Comparison of ENCODE assay signal across 10 mouse cellular contexts in the genomic region with DNA sequence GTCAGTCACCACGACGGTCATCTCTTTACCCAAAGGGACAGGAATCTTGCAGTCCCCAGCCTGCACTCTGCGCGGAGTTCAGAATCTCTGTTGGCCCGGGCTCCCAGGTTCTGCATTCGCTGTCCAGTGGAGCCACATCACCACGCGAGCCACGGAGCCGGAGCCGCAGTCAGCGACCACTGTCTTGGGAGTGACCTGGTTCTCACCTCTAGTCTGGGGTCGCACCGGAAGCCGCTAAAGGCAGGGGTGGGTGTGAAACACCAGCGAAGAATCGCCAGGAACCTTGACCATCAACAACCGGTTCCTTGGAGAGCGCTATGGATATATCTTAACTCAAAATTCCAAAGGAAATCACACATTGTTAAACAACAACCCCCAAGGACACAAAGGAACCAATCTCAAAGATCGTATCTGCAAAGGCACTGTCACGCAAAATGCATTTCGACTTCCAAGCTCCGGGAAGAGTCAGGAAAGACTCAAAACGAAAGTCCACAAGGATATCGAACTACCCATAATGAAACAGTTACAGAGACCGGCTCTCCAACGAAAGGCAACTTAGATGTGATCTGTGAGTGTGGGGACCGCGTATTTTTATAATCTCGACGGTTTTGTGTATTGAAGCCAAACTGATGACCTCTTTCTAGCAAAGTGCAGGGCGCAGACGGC. TPM values are rescaled to one million over a fixed set of nuclear protein-coding genes. Genes with fewer than 3 reads are reported as not detected.
A peak's percentile ranks its signal among the peaks of the same experiment; 100 is the strongest.
DNase-seq lines count a peak whose midpoint lies in the region; ATAC-seq and TF ChIP-seq lines count a peak whose summit lies in the region.
"Had no signal": no experiment of that assay in that cellular context is flagged by ENCODE, and none has a peak within 500 bp of the region (broad histone marks: within the 10 kb centered on the region; RNA-seq: fewer than 3 reads in every experiment).

No protein-coding gene starts in this region.

- DNase-seq in hindbrain, embryonic 14.5 days (ENCODE audit: low spot score), result peak; percentile 39
- DNase-seq in hindbrain, postnatal 0 days (ENCODE audit: low spot score), result no peak
- peak; percentile 40 for DNase-seq in brain, embryonic 14.5 days (ENCODE audit: low read depth)
- DNase-seq in frontal cortex, postnatal 14 days (ENCODE audit: low spot score in 2 of 2), result no peak
- no peak for DNase-seq in right cerebral cortex, postnatal 10 days (ENCODE audit: low spot score in 2 of 2)

- no peak overlapping the region for H3K4me3 ChIP-seq in hindbrain, embryonic 14.5 days (replicated peaks; ENCODE audit: low read length)
- H3K4me3 ChIP-seq in hindbrain, postnatal 0 days (ENCODE audit: low read length), result no peak overlapping the region
- H3K4me3 ChIP-seq in heart, embryonic 13.5 days, result peak overlapping the region; percentile 39
- H3K4me3 ChIP-seq in liver, embryonic 12.5 days, result no peak overlapping the region

- no peak overlapping the region for H3K27ac ChIP-seq in hindbrain, embryonic 14.5 days
- no peak overlapping the region for H3K27ac ChIP-seq in hindbrain, postnatal 0 days
- H3K27ac ChIP-seq in heart, embryonic 13.5 days (replicated peaks), result no peak overlapping the region
- no peak overlapping the region for H3K27ac ChIP-seq in liver, embryonic 12.5 days

- WGBS in hindbrain, embryonic 14.5 days, result 1% methylated on average over 33 of the region's 33 CpGs
- 1% methylated on average over 33 of the region's 33 CpGs for WGBS in hindbrain, postnatal 0 days
- WGBS in heart, embryonic 13.5 days, result 2% methylated on average over 33 of the region's 33 CpGs
- 2% methylated on average over 33 of the region's 33 CpGs for WGBS in liver, embryonic 12.5 days (ENCODE audit: insufficient replicate concordance)

- TF ChIP-seq CTCF in hindbrain, postnatal 0 days (IDR thresholded peaks at IDR 0.05; ENCODE audit: low read depth), result no peak
- TF ChIP-seq CTCF in brain, embryonic 14.5 days (IDR thresholded peaks at IDR 0.05; ENCODE audit: borderline replicate concordance, extremely low read depth, insufficient read depth, insufficient read length), result no peak

- H3K9ac ChIP-seq in hindbrain, embryonic 14.5 days, result no peak overlapping the region
- H3K9ac ChIP-seq in hindbrain, postnatal 0 days (replicated peaks; ENCODE audit: low read length), result no peak overlapping the region
- H3K9ac ChIP-seq in heart, embryonic 13.5 days, result no peak overlapping the region
- H3K9ac ChIP-seq in liver, embryonic 12.5 days, result no peak overlapping the region

- no peak for TF ChIP-seq POLR2A in brain, embryonic 14.5 days (IDR thresholded peaks at IDR 0.05; ENCODE audit: borderline replicate concordance, extremely low read depth, insufficient read depth, insufficient read length, poor library complexity, severe bottlenecking)

- H3K27me3 ChIP-seq in hindbrain, embryonic 14.5 days (ENCODE audit: control insufficient read depth, insufficient read depth, low read length), result peaks cover 81% of the 10 kb centered on the region
- peaks cover 72% of the 10 kb centered on the region for H3K27me3 ChIP-seq in hindbrain, postnatal 0 days (ENCODE audit: insufficient read depth, low read length)
- H3K27me3 ChIP-seq in heart, embryonic 13.5 days (replicated peaks), result peaks cover 97% of the 10 kb centered on the region
- H3K27me3 ChIP-seq in liver, embryonic 12.5 days (replicated peaks), result peaks cover 99% of the 10 kb centered on the region

- no peak overlapping the region for H3K4me2 ChIP-seq in hindbrain, embryonic 14.5 days (replicated peaks)
- H3K4me2 ChIP-seq in hindbrain, postnatal 0 days (ENCODE audit: low read depth, low read length), result no peak overlapping the region
- peak overlapping the region; percentile 64 for H3K4me2 ChIP-seq in heart, embryonic 13.5 days
- peak overlapping the region; percentile 12 for H3K4me2 ChIP-seq in liver, embryonic 12.5 days

- H3K9me3 ChIP-seq in hindbrain, embryonic 14.5 days (ENCODE audit: control insufficient read depth, low read length), result no peaks in the 10 kb centered on the region
- H3K9me3 ChIP-seq in hindbrain, postnatal 0 days (ENCODE audit: low read length), result no peaks in the 10 kb centered on the region
- H3K9me3 ChIP-seq in heart, embryonic 13.5 days, result no peaks in the 10 kb centered on the region
- H3K9me3 ChIP-seq in liver, embryonic 12.5 days (replicated peaks), result no peaks in the 10 kb centered on the region

- peaks cover 8% of the 10 kb centered on the region; the same call in 1 of the 2 replicates for H3K4me1 ChIP-seq in hindbrain, embryonic 14.5 days (replicated peaks; ENCODE audit: control insufficient read depth, insufficient read depth, low read length)
- no peaks in the 10 kb centered on the region for H3K4me1 ChIP-seq in hindbrain, postnatal 0 days (ENCODE audit: insufficient read depth, low read length)
- peaks cover 30% of the 10 kb centered on the region for H3K4me1 ChIP-seq in heart, embryonic 13.5 days
- H3K4me1 ChIP-seq in liver, embryonic 12.5 days, result no peaks in the 10 kb centered on the region; the same call in 1 of the 2 replicates

- H3K36me3 ChIP-seq in hindbrain, embryonic 14.5 days (replicated peaks; ENCODE audit: control insufficient read depth, insufficient read depth), result no peaks in the 10 kb centered on the region
- H3K36me3 ChIP-seq in hindbrain, postnatal 0 days (ENCODE audit: insufficient read depth, low read length), result no peaks in the 10 kb centered on the region
- H3K36me3 ChIP-seq in heart, embryonic 13.5 days, result no peaks in the 10 kb centered on the region
- no peaks in the 10 kb centered on the region for H3K36me3 ChIP-seq in liver, embryonic 12.5 days

- no peak for ATAC-seq in hindbrain, embryonic 14.5 days (ENCODE audit: low FRiP score)
- no peak for ATAC-seq in hindbrain, postnatal 0 days
- no peak for ATAC-seq in heart, embryonic 13.5 days (ENCODE audit: extremely low read depth, insufficient number of reproducible peaks, low FRiP score, low TSS enrichment)
- ATAC-seq in liver, embryonic 12.5 days, result no peak
- ATAC-seq in granulocyte monocyte progenitor cell, adult 5-6 weeks (replicated peaks; ENCODE audit: poor library complexity, severe bottlenecking), result no peak

RNA-seq across cellular contexts. Expression of a gene that starts 4.1 kb away (rescaled TPM):
- not detected in 2 replicates for polyA plus RNA-seq in hindbrain, embryonic 14.5 days (2014; fragmentation: Nextera tagmentation; extraction: Ambion mirVana)
- total RNA-seq in hindbrain, postnatal 0 days (2014; rRNA removed), result not detected in 2 replicates
- polyA plus RNA-seq in hindbrain, postnatal 0 days (2015; fragmentation: Nextera tagmentation; extraction: Ambion mirVana), result not detected in 2 replicates
- 0.15 and 0.38 TPM in 2 replicates for polyA plus RNA-seq in brain, embryonic 14.5 days (2012; rRNA removed)
- polyA plus RNA-seq in heart, embryonic 13.5 days (2015; fragmentation: Nextera tagmentation; extraction: Ambion mirVana), result 0.44 and 1.5 TPM in 2 replicates
- polyA plus RNA-seq in liver, embryonic 12.5 days (2016; fragmentation: Nextera tagmentation; extraction: Ambion mirVana), result 7.2 and 7.8 TPM in 2 replicates
- not detected in 2 replicates for total RNA-seq in granulocyte monocyte progenitor cell, adult 5-6 weeks (2014; fragmentation: Nextera tagmentation)
- total RNA-seq in granulocyte monocyte progenitor cell, adult 5-6 weeks (2017), result not detected in 2 replicates
- total RNA-seq: megakaryocyte progenitor cell, adult 5-6 weeks had no signal
- polyA plus RNA-seq: gonadal fat pad, adult 2 months had no signal

RNA-seq across cellular contexts. Expression of a gene that starts 33.3 kb away (rescaled TPM):
- 21.6 and 21.7 TPM in 2 replicates for polyA plus RNA-seq in hindbrain, embryonic 14.5 days (2014; fragmentation: Nextera tagmentation; extraction: Ambion mirVana)
- 16.3 and 30.8 TPM in 2 replicates for total RNA-seq in hindbrain, postnatal 0 days (2014; rRNA removed)
- 13.0 and 13.5 TPM in 2 replicates for polyA plus RNA-seq in hindbrain, postnatal 0 days (2015; fragmentation: Nextera tagmentation; extraction: Ambion mirVana)
- polyA plus RNA-seq in brain, embryonic 14.5 days (2012; rRNA removed), result 10.4 and 19.6 TPM in 2 replicates
- polyA plus RNA-seq in heart, embryonic 13.5 days (2015; fragmentation: Nextera tagmentation; extraction: Ambion mirVana), result 4.6 and 6.6 TPM in 2 replicates
- 1.2 and 1.4 TPM in 2 replicates for polyA plus RNA-seq in liver, embryonic 12.5 days (2016; fragmentation: Nextera tagmentation; extraction: Ambion mirVana)
- 3.2 TPM in 1 of 2 replicates, not detected in the other for total RNA-seq in granulocyte monocyte progenitor cell, adult 5-6 weeks (2014; fragmentation: Nextera tagmentation)
- 0.82 and 1.1 TPM in 2 replicates for total RNA-seq in granulocyte monocyte progenitor cell, adult 5-6 weeks (2017)

Comparison
In these comparisons a context has a peak if more than half of its experiments do, and no peak if none do; other contexts are left out.
1. DNase-seq: peak in hindbrain, embryonic 14.5 days (single experiment) and brain, embryonic 14.5 days (single experiment); none in hindbrain, postnatal 0 days (single experiment), frontal cortex, postnatal 14 days (0 of 2) and right cerebral cortex, postnatal 10 days (0 of 2).
2. H3K4me2 ChIP-seq: peak in heart, embryonic 13.5 days (single experiment) and liver, embryonic 12.5 days (single experiment); none in hindbrain, embryonic 14.5 days (single experiment) and hindbrain, postnatal 0 days (single experiment).